Mouse (Mus musculus) left cerebral cortex, postnatal 4 days (tissue): ENCODE data around the gene Capza1. TPM values are rescaled to one million over a fixed set of nuclear protein-coding genes. Genes with fewer than 3 reads are reported as not detected.
"Not testable (repeated sequence)": the region's sequence is repeated elsewhere in the genome, so short reads cannot be mapped to it uniquely, and the experiment has no call there.

ENCODE experiments used
- DNase-seq: peaks from one replicate; pipeline ENCODE4 v3.0.0-alpha.2; 2022
- intact Hi-C: fragments of 180-260 bp; cut with DNase I; formaldehyde crosslinking; loops from one replicate; pipeline ENCODE4 v1.15.1; 2025
- total RNA-seq, 2 experiments: library from RNA; stranded (reverse); gene quantifications; 2 replicates each; pipeline ENCODE4 v1.2.3; 2021

The Capza1 gene
- total RNA-seq, 2 experiments from 2014 or later: 57.9 to 62.0 TPM

DNA sequence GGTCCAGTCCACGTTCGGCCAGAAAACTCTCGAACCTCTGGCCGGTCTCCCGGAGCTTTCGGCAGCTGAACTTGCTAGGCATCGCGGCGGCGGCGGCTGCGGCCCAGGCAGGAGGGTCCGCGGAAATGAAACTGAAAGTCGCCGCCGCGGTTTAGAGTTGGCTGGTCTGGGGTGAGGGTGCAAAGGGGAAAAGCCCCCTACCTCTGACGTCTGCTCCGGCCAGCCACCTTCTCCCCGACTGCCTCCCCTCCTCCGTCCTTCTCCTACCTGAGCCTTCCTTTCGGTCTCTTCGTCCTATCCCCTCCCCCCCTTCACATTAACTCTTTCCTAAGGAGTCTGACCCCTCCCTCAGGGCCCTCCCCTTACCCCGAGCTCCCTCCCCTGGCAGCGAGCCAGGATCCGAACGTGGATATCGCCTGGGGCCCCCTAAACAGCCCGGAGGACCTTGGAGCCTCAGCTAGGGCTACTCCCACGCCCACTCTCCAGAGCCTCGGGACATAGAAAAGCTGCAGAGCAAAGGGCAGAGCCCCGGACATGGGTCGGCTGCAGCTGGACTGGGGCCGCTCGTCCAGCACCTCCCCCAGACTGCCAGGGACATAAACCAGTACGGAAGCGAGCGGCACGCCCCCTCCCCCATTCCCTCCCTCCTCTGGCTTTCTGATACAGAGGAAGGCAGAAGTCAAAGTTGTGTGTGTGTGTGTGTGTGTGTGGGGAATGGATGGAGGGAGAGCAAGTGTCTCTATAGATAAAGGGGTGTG, 46.1 kb downstream of the Capza1 start, which contains the start of gene Mov10:
Mov10 (minus strand) TSS at position 573 of the 758 bp plus-strand sequence.
- peak; percentile 58 for DNase-seq
- intact Hi-C loops: loop anchor here (2.0 kb wide), 1 partner anchor 33 kb away; no protein-coding TSS in a partner anchor

DNA sequence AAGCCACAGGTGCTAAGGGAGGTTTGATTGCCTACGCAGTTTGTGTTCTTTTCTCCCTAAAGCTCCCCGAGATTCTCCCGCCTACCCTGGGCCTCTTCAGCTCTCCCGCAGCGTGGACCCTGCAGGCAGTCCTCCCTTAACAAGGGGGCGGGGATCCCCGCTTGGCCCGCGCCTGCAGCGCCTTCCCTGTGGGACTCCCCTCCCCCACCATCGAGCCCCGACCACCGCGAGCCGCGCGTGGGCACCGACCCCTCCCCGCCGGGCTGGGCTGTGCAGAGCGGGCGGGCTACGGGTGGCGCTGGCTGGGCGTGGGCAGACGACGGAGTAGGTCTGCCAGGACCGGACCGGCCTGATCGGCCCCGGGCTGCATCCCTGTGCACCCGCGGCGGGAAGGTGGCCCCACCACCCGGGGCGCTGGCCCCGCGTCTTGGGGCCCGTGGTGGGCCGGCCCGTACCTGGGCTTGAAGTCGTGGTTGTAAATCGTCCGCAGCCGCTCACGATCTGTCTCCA, 46.8 kb downstream of the Capza1 start:
- intact Hi-C loops: loop anchor here (2.0 kb wide), 1 partner anchor 33 kb away; no protein-coding TSS in a partner anchor

GRCm38 (mm10) chr3:104816130-104816529, 48.2 kb downstream of the Capza1 start:
- no peak for DNase-seq
- intact Hi-C loops: loop anchor here (2.0 kb wide), 1 partner anchor 35 kb away; no protein-coding TSS in a partner anchor

More for the DNA sequence above, 46.8 kb downstream of the Capza1 start:
- DNase-seq: peak; percentile 47

DNA sequence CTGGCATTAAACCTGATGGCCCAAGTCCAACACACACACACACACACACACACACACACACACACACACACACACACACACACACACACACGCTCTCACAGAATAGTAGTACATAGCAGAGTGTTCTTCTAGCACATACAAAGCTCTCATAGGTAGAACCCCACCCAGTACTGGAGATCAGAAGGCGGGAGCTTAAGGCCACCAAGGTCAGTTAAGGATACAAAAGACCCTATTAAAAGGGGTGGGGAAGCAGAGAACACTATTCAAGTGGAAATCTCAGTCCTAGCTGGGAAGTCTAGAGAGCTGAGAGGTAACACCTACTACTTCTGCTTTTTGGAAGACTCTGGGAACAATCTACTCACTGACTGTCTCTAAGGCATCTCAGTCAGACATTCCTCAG, 49.0 kb downstream of the Capza1 start:
- DNase-seq: no peak
- intact Hi-C loops: no loop called here

GRCm38 (mm10) chr3:104814746-104815145, 49.6 kb downstream of the Capza1 start:
- intact Hi-C loops: no loop called here
- no peak for DNase-seq

GRCm38 (mm10) chr3:104813227-104813626, 51.1 kb downstream of the Capza1 start:
- DNase-seq, intact Hi-C loops: not testable (repeated sequence)

GRCm38 (mm10) chr3:104812254-104812653, 52.1 kb downstream of the Capza1 start:
- intact Hi-C loops: no loop called here
- no peak for DNase-seq

DNA sequence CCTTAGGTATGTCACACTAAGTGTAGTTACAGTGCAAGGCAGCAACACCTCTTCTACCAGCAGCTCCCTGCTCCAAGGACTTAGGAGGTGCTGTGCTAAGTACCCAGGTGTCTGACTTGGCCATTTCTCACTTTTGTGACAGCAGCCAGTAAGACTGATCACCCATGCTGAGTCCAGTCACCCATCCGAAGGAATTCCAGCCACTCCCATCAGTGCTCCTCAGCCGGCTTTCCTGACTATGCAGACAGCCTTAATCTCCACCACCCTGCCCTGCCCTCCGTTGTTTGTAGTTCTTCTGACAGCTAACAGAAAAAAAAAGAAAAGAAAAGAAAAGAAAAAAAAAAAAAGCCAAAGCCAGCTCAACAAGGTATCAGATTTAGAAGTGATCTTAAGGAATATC, 52.6 kb downstream of the Capza1 start:
- DNase-seq: no peak

DNA sequence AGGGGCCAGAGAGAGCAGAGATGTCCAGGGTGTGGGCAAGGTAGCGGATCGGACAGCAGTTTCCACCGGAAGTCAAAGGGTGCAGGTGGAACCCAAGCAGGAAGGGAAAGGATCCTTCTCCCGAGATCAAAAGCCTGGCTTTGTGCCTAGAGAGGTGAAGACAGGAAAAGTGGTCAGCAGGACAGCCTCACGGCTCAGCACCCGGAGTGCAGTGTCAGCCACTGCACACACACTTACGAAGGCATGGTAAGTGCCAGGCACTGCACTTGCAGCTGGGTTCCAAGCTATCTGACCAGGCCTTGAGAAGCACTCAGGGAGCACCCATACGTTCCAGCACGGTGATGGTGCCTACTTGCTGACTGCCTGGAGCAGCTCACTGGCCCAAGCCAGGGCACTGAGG, 58.8 kb downstream of the Capza1 start:
- intact Hi-C loops: no loop called here
- no peak for DNase-seq

More for the DNA sequence above, 52.6 kb downstream of the Capza1 start:
- intact Hi-C loops: no loop called here

DNA sequence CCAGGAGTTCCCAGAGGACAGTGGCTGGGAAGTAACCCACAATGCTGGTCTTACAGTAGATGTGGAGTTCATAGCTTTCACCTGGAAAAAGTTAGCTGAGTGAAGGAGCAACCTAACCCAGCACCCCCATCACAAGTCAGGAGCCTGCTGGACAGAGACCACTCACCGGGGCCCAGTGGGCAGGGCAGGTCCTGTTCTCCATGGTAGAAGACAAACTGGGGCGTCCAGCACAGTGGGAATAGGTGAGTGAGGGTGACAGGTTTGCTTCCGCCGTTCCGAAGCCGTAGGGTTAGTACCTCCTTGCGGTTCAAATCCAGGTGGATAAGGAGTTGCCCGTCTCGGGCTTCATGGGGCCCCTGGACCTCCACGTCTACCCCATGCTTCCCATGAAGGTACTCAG, 60.0 kb downstream of the Capza1 start:
- intact Hi-C loops: no loop called here
- no peak for DNase-seq

DNA sequence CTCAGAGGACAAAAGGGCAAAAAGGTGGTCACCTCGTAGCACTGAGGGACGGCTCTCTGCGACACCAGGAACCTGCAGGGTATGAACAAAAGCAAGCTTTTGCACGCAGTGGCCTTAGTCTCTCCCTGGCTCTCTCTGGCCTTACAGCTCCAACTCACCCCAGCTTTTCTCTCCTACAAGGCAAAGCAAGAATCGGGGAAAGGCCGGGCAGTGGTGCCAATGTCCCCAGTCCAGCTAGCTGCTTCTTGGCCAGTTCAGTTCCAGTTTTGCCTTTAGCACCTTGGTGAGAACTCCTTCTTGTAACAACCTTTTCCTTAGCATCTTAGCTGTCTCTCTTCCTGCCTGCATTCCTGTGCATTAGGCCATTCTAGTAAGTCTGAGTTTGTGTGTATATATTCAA, 62.8 kb downstream of the Capza1 start:
- intact Hi-C loops: no loop called here
- DNase-seq: no peak

DNA sequence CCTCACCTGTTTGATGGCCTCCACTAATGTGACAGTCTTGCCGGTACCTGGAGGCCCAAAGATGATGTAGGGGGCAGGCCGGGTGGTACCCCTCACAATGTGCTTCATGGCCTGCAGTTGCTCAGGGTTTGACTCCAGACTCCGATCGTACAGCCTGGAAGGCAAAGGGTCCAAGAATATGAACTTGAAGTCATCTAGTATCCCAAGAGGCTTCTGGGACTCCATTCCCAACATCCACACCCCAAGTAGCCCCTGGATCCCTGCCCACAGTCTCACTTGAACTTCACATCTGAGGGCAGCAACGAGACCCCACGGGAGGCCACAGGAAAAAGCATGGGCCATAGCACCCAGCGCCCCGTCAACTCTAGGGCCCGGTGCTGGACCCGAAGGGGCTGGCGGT, 63.6 kb downstream of the Capza1 start:
- DNase-seq: no peak
- intact Hi-C loops: no loop called here

DNA sequence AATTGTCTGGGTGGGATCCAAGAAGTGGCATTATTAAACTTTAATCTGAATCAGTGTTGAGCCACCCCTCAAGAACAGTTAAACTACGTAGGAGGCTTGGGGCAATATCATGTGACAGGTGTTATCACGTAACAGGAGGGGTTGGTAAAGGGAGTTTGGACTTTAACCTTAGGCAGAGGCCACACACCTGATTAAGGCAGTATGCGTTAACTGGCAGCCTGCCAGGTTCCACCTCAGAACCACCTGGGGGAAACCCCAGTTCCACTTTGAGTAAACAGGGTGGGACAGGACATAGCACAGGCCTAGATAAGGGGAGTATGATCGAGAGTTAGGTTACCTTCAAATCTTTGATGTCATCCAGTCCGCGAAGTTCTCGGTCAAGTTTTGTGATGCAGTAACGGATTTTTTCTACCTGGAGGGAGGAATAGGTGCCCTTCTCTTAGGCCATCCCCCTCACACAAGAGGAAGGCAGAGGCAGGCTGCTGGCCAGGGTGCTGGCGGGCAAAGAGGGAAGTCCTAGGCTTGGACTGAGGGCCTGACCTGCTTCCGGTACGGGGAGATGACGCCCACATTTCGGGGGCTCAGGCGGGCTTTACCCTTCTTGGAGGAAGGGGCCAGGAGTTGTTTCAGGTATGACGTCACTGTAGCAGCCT, 67.7 kb downstream of the Capza1 start:
- DNase-seq: no peak
- intact Hi-C loops: no loop called here

GRCm38 (mm10) chr3:104795661-104796340, 68.5 kb downstream of the Capza1 start:
- no peak for DNase-seq
- intact Hi-C loops: no loop called here

DNA sequence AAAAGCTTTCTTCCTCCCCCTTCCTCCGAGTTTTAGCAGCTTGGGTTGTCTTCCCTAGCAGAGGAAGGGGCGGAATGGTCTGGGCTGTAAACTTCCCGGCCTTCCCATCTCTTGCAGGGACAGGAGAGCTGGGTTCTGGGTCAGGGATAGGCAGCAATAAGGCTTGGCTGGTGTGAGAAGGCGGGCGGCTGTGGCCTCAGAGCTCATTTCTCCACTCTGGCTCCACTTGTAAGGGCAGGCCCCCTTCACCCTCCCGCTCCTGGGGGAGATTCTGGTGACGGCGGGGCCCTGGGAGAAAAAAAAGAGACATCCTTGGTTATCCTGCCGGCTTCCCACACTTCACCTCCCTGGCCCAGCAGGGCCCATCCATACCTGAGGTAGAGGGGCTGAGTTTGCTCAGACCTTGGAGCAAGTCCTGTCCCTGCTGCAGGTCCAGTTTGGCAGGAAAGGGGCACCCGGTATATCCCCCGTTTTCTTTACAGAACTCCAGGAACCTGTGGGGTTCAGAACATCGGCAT, 69.3 kb downstream of the Capza1 start:
- intact Hi-C loops: no loop called here
- no peak for DNase-seq

DNA sequence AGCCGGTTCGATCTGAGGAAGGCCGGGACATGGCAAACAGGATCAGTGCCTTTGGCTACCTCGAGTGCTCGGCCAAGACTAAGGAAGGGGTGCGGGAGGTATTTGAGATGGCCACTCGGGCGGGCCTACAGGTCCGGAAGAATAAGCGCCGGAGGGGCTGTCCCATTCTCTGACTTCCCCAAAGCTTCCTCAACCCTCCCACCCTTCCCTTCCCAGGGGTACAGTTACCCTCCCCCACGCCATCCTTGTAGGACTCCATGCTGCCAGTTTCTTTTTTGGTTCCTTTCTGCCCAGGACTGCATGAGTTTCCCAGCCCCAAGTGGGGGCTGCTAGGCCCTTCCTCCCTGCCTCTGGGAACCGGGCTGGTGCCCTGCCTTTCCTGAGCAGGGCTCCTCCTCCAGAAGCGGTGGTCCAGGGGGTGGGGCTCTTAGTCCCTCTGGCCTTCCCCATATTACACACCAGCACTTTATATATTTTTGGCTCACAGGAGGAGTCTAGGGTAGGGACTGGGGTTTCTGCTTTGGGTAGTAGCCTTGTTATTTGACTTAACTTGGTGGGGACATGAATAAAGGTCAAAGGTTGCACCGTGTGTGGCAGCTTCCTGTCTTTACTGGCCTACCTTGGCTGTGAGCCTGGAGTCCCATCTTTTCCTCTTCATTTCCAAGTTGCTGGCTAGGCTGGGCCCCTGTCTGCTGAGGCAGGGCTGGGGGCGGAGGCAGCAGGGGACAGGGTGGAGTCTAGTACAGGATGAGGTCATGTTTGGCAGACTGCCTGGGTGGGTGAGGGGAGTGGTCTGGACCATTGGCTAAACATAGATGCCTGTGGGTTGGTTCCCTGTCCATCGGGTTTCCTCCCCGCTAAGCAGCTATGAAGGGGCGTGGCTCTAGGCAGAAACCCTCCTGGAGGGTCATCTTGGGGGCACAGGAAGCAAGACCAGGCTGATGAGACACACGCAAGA, 70.2 kb downstream of the Capza1 start:
- peak; percentile 94 for DNase-seq
- intact Hi-C loops: no loop called here

GRCm38 (mm10) chr3:104792360-104793270, 71.7 kb downstream of the Capza1 start:
- intact Hi-C loops: no loop called here

DNA sequence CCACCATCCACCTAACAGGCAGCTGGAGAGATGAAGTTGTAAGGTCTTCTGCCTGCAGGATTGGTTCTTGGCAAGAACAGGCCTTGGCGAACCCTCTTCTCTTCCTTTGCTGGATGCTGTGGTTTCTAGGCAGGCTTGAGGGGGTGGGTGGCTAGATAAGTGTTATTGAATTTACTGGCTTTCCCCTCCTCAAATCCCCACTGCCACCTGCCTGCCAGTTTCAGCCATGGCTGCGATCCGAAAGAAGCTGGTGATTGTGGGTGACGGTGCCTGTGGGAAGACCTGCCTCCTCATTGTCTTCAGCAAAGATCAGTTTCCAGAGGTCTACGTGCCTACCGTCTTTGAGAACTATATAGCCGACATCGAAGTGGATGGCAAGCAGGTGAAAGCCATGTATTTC, 72.6 kb downstream of the Capza1 start:
- intact Hi-C loops: no loop called here
- DNase-seq: no peak

More at GRCm38 (mm10) chr3:104792360-104793270, 71.7 kb downstream of the Capza1 start:
- DNase-seq: no peak

DNA sequence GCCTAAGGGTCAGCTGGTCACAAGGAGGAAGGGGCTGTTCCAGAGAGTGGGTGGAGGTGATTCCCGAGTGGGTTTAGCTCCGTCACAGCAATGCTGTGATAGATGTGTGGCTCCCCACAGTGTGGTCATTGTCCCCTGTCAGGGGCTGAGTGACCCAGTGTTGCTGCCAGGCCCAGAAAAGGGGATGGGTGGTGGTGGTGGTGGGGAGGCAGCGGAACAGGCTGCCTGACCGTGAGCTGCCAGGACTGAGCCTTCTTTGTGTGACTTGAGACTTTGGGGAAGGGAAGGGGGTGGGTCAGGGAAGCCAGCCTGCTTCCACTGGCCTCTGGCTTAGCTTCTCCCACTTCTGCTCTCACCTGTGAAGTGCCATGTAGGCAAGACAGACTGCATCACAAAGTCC, 73.3 kb downstream of the Capza1 start:
- DNase-seq: no peak
- intact Hi-C loops: no loop called here
